Mouse (Mus musculus) left cerebral cortex, postnatal 4 days (tissue): ENCODE data around the gene Wnt4. TPM values are rescaled to one million over a fixed set of nuclear protein-coding genes. Genes with fewer than 3 reads are reported as not detected.

Source experiments
- DNase-seq: peaks from one replicate; pipeline ENCODE4 v3.0.0-alpha.2; 2022
- intact Hi-C: fragments of 180-260 bp; cut with DNase I; formaldehyde crosslinking; loops from one replicate; pipeline ENCODE4 v1.15.1; 2025
- total RNA-seq, 2 experiments: library from RNA; stranded (reverse); gene quantifications; 2 replicates each; pipeline ENCODE4 v1.2.3; 2021

Wnt4 gene
- total RNA-seq, 2 experiments from 2014 or later, result 7.5 to 7.7 TPM

GRCm38 (mm10) chr4:137305066-137305465 lies 27.8 kb downstream of the Wnt4 start:
- no peak for DNase-seq

GRCm38 (mm10) chr4:137305831-137306576 lies 28.7 kb downstream of the Wnt4 start:
- peak; percentile 29 for DNase-seq
- intact Hi-C loops, result loop anchor here (10.0 kb wide), 1 partner anchor 411 kb away; the partner anchor contains the start of genes C1qa and C1qc

More at GRCm38 (mm10) chr4:137305066-137305465, 27.8 kb downstream of the Wnt4 start:
- intact Hi-C loops, result loop anchor here (10.0 kb wide), 1 partner anchor 410 kb away; the partner anchor contains the start of genes C1qa and C1qc

GRCm38 (mm10) chr4:137306577-137306888 lies 29.2 kb downstream of the Wnt4 start:
- intact Hi-C loops, result loop anchor here (10.0 kb wide), 1 partner anchor 412 kb away; the partner anchor contains the start of genes C1qa and C1qc
- DNase-seq, result no peak

- intact Hi-C loops, result loop anchor here (10.0 kb wide), 1 partner anchor 412 kb away; the partner anchor contains the start of genes C1qa and C1qc
- no peak for DNase-seq
Measured at GRCm38 (mm10) chr4:137306991-137307706, 29.9 kb downstream of the Wnt4 start.

- intact Hi-C loops, result loop anchor here (2.0 to 10.0 kb wide), 2 partner anchors 232 to 414 kb away; partner anchors contain the start of genes C1qa and C1qc
- DNase-seq, result no peak
Measured at GRCm38 (mm10) chr4:137308377-137308776, 31.1 kb downstream of the Wnt4 start.

GRCm38 (mm10) chr4:137313511-137313910 lies 36.2 kb downstream of the Wnt4 start:
- DNase-seq, result no peak
- intact Hi-C loops, result no loop called here

GRCm38 (mm10) chr4:137314561-137314960 lies 37.3 kb downstream of the Wnt4 start:
- DNase-seq, result no peak
- intact Hi-C loops, result no loop called here

- DNase-seq, result no peak
- intact Hi-C loops, result no loop called here
Measured at GRCm38 (mm10) chr4:137315061-137315460, 37.8 kb downstream of the Wnt4 start.

GRCm38 (mm10) chr4:137316027-137316770 lies 38.9 kb downstream of the Wnt4 start:
- DNase-seq, result no peak
- intact Hi-C loops, result no loop called here

- no peak for DNase-seq
- intact Hi-C loops, result no loop called here
Measured at GRCm38 (mm10) chr4:137324926-137325325, 47.6 kb downstream of the Wnt4 start.

- intact Hi-C loops, result no loop called here
- DNase-seq, result no peak
Measured at GRCm38 (mm10) chr4:137326494-137326893, 49.2 kb downstream of the Wnt4 start.

- intact Hi-C loops, result no loop called here
- no peak for DNase-seq
Measured at GRCm38 (mm10) chr4:137332051-137332450, 54.8 kb downstream of the Wnt4 start.

GRCm38 (mm10) chr4:137336468-137336867 lies 59.2 kb downstream of the Wnt4 start:
- no peak for DNase-seq
- intact Hi-C loops, result no loop called here

- intact Hi-C loops, result no loop called here
- no peak for DNase-seq
Measured at GRCm38 (mm10) chr4:137339415-137339814, 62.1 kb downstream of the Wnt4 start.

- intact Hi-C loops, result no loop called here
- no peak for DNase-seq
Measured at GRCm38 (mm10) chr4:137342816-137343215, 65.5 kb downstream of the Wnt4 start.

GRCm38 (mm10) chr4:137345112-137345511 lies 67.8 kb downstream of the Wnt4 start:
- DNase-seq, result no peak

GRCm38 (mm10) chr4:137345790-137346189 lies 68.5 kb downstream of the Wnt4 start:
- intact Hi-C loops, result no loop called here
- DNase-seq, result no peak

More at GRCm38 (mm10) chr4:137345112-137345511, 67.8 kb downstream of the Wnt4 start:
- intact Hi-C loops, result no loop called here
